Mouse (Mus musculus) small intestine, adult 2 months (tissue): ENCODE results near the gene Rpusd4.

Experiments
- CTCF ChIP-seq: fragments of 200-500 bp; IDR thresholded peaks from 2 replicates; pipeline ENCODE4 v1.5.1; 2012; ENCODE audit warnings: low read depth, mild to moderate bottlenecking, control low read depth, inconsistent platforms, low read length, moderate library complexity, mixed read lengths; ENCODE audit not compliant: insufficient replicate concordance, insufficient read length; ENCODE audit errors: extremely low read depth
- POLR2A ChIP-seq: fragments of 200-500 bp; IDR thresholded peaks from 2 replicates; pipeline ENCODE4 v1.6.1; 2012; ENCODE audit warnings: low read depth, mild to moderate bottlenecking, control low read depth, inconsistent platforms, low read length, moderate library complexity

- TF ChIP-seq CTCF, result no peak
- TF ChIP-seq POLR2A, result no peak
These were observed 10.2 kb downstream of the Rpusd4 start for GRCm38 (mm10) chr9:35277855-35278365.
